Mouse (Mus musculus) right cerebral cortex, postnatal 10 days (tissue): ENCODE measurements at regions not wholly inside any gene's neighbourhood (a gene's known extent, or its start where the extent isn't known, plus 50 kb on each side); places are given as distances from the start of the nearest gene placed in this dataset.
A peak's percentile ranks its signal among the peaks of the same experiment; 100 is the strongest.

Source experiments
- DNase-seq, 2 experiments: peaks; one replicate each; pipeline ENCODE4 v3.0.0; 2021; ENCODE audit warnings: low spot score in 2 of 2

DNA sequence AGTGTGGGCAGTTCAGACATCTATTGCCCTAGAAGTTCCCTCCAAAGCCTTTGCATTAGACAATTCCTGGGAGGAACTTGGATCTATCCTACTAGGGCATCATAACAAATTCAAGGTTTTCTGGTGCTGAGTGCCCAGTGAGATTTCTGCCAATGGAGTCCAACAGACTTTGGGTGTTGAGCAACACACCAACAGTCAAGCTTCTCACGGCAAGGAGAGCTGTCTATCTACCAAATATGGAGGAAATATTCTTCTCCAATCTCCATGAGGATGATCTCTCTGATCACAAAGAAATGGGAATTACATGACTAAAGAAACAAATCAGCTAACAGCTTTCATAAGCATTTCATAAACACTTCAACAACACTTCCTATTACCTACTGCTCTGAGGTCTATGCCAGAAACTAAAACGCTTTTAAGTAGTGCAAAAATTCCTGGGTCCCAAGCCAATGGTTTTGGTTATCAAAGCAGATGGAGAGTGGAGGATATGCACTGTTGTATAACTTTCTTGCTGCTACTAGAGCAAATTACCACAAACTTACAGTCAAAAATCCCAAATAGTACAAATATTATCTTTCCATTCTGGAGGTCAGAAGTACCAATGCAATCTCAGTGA, 351.8 kb upstream of the Atp2b1 start:
- DNase-seq = no peak

- DNase-seq = peak in 1 of 2 experiments; percentile 24
Measured at GRCm38 (mm10) chr10:98572782-98573536, 341.2 kb upstream of the Atp2b1 start.

DNA sequence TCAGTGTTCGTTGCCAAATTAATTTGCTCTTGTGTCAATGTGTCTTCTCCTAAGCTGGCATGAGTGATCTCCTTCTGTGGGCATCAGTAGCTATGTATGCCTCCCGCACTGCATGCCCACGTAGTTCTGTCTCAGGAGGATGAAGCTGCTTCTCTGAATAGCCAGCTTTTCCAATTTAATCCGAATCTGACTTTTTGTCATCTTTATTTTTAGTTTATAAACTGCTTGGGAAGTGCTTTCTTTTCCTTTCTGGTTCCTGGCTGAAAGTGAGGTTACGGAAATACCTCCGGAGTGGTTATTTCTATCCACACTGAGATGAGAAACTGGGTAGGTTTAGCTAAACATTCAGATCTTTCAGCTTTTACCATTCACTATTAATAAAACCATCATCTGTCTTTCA, 337.2 kb upstream of the Atp2b1 start:
- DNase-seq = peak; percentile 23 to 41

- no peak for DNase-seq
Measured at GRCm38 (mm10) chr10:98584776-98585175, 329.4 kb upstream of the Atp2b1 start.

GRCm38 (mm10) chr10:98589726-98590125, 324.5 kb upstream of the Atp2b1 start:
- DNase-seq = peak; percentile 58 to 61

- DNase-seq = no peak
Measured at GRCm38 (mm10) chr10:98592154-98592553, 322.1 kb upstream of the Atp2b1 start.

DNA sequence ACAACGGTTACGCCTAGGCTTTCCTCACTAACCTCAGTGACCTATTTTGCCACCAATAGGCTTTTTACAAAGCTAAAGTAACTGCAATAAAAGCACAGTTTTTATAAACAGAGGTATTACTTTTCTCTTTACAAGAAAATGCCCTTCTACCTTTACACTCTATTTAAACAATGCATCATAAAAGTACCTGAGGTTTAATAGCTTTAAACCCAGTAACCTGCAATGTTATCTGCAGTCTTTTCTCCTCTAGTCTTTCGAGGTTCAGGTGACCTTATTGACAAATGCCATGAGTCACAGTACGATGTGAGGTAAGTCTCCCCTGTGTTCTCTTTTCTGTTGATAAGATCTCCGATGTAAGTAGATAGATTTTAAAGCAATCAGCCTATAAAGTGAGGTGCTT, 320.3 kb upstream of the Atp2b1 start:
- DNase-seq = no peak

- peak; percentile 39 to 65 for DNase-seq
Measured at GRCm38 (mm10) chr10:98608221-98608941, 305.8 kb upstream of the Atp2b1 start.

DNA sequence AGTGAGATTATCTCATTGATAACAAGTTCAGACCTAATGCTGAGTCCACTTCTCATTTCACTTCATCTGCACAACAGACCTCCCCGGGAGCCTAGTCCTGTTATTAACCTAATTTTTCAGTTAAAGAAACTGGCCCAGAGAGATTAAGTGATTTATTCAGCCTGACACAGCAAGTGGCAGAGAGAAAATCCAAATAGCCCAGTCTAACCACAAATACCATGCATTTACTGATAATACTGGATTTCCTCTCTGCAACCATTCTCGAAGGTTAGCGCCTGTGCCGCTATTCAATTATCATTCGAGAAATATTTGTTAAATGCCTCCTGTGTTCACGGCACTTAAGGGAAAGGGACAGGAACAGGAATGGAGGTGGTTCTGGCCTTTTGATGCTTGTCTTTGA, 303.5 kb upstream of the Atp2b1 start:
- DNase-seq = no peak

GRCm38 (mm10) chr10:98611707-98612360, 302.4 kb upstream of the Atp2b1 start:
- no peak for DNase-seq

DNA sequence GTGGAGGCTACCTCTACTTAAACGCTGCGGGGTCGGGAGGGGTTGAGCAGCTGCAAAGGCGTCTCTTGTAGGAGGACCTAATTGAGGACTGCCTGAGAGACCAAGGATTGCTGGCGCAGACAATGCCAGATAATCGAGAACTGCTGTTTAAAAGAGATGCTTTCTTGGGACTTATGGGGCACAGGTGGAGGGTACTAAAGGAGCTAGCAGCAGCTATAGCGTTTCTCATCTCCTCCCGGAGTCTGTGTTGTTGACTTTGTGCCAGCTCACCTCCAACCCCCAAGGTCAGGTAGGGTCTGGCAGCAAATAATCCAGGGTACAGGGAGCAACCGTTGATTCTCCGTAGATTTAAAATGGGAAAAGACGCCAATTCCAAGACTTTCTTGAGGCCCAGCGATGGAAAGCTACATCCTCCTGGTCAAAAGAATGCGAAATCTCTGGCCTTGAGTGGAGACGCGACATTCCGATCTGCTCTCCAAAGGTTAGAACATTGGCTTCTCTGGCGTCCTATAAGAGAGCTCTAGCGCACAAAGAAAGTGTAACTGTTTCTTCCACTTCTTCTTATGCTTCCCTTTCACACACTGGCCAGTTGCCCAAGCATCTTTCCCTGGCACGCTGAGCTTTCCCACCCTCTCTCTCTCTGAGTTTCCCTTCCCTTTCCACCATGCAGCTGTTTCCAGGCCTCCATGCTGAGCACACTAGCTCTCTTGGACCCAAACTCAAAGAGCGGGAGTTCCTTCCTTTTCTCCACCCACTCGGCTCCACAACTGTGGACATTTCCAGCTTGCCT, 295.3 kb upstream of the Atp2b1 start:
- DNase-seq = peak; percentile 52 to 53

DNA sequence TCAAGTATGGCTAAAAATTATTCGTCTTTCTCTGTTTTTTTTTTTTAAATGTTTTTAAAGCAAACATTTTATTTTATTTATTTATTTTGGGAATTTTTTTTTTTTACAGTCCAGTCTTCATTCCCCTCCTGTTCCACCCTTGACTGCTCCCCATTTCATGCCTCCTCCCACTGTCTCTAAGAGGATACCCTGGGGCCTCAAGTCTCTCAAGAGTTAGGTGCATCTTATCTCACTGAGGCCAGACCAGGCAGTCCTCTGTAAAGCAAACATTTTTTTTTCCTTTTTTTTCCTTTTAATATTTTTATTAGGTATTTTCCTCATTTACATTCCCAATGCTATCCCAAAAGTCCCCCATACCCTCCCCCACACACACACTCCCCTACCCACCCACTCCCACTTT, 290.1 kb upstream of the Atp2b1 start:
- DNase-seq = no peak

GRCm38 (mm10) chr10:98624681-98625321, 289.4 kb upstream of the Atp2b1 start:
- peak in 1 of 2 experiments; percentile 36 for DNase-seq

- DNase-seq = no peak
Measured at GRCm38 (mm10) chr10:98628191-98628590, 286.0 kb upstream of the Atp2b1 start.

DNA sequence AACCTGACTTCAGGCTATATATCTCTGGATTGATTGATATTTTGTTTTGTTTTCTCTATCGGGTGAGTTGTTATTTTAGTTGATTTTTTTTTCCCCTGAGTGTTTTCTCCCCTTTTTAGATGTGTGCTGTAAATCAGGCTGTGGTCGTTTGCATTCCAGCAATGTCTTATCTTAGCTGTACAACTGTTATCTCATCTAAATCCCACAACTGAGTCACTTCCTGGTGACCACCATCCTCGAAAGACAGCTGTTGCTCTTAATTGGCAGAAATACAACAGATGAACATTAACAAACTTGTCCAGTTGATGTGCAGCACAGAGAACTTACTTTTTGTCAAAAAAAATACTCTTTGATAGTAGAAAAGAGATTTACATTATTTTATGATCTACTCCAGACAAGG, 285.0 kb upstream of the Atp2b1 start:
- DNase-seq = no peak

DNA sequence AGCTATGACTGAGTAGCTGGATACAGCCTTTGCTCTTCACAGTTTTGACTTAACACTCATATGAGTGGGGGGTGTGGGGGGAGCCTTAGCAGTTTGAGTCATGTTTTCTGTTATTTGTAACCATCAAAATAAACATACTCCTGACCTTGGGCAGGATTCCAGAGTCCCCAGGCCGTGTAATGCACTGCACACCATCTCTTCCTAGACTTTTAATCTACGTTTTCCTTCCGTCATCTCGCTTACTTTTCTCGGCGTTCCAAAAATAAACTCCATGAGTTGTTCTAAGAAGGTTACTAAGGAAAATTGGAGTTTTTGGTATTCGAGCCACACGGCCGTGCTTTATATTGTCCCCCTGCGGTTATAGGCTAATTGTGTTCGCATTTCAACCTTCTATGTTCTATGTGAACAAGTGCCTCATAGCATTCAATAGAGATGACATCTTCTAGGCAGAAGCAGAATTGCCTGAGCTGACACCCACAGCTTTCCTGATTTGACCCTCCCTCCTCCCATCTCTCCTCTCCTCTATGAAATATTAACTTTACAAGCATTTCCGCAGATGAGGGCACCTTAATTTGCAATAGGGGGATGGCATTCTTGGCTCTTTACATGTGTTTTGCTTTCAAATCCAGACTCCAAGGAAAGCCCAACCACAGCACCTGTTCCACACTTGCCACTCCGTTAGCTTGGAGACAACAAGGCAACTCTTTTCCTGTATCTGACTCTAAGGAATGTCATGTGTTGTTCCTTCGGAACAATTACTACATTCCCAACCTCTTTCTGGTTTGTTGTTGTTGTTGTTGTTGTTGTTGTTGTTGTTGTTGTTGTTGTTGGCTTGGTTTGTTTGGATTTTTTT, 276.2 kb upstream of the Atp2b1 start:
- no peak for DNase-seq

DNA sequence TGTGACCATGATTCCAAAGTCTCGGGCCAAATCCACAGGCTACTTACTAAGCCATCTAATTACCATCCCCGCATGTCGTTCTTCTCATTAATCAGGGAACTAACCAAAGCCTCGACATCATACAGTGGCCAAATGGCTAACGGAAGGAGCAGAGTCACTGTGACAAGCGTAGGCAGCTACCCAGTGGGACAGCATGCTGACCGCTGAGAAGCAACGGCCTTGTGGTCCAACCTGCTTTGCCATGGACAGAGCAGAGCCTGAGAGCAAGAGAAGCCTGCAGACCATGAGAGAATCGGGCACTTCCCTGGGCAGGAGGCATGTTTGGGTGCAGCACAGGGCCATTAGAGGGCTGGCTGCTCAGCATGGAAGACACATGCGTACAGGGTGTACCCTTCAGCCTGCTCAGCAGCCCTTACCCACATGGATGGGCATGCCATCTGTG, 268.5 kb upstream of the Atp2b1 start:
- DNase-seq = no peak

DNA sequence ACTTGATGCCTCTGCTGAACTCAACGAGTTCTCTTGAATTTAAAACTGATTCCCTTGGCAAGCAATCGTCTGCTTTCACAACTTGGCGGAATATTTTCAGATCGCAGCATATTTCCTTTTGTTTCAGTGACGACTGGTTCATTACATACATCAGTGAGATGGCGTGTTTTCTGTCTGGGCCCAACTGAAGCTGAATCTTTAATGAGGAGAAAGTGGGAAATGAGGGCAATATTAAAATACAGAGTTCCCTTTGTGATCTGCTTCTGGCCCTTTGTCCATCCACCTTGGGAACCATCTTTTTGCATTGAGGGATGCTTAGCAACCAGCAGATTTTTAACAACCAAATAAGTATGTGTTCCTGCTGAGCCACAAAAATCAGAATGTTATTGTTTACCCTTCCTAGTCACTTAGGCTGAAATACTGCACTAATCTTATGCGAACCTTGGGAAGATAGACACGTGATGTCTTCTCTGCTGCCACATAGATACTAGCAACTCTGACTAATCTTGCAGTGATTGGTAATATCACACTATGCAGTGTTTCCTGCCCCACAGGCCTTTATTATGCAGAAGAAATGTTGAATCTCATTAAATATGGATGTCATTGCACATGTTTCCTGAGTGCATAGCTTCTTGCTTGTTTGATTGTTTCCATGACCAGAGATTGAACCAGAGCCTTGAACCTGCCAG, 267.8 kb upstream of the Atp2b1 start:
- DNase-seq = peak; percentile 25 to 36

DNA sequence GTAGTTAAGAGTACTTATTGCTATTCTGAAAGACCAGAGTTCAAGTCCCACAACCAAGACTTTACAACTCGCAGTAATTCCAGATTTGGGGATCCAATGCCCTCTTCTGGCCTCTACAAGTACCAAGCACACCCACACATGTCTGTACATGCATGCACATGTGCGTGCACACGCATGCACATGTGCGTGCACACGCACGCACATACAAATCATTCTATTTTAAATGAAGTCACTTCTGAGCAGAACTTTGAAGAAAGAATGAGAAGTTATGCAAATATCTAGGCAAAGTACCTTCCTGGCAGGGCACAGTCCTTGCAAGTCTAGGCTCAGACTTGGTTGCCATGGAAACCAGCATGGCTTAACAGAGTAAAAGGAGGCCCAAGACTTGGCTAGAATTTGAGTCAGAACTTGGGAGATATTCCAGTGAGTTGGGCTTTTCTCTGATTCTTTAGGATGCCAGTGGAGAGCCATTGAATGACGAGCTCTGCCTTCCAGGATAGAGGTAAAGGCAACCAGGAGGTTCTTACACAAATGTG, 265.4 kb upstream of the Atp2b1 start:
- no peak for DNase-seq
